Mouse (Mus musculus): ENCODE results near the gene Cemip.
A peak's percentile ranks its signal among the peaks of the same experiment; 100 is the strongest.

Gene Cemip

GRCm38 (mm10) chr7:84090793-84091192, 4.5 kb upstream of the Cemip start:
- DNase-seq: no peak

GRCm38 (mm10) chr7:84089777-84090176, 3.5 kb upstream of the Cemip start:
- no peak for DNase-seq

GRCm38 (mm10) chr7:84088971-84089370, 2.7 kb upstream of the Cemip start:
- peak; percentile 75 to 77 for DNase-seq

GRCm38 (mm10) chr7:84088191-84088590, 1.9 kb upstream of the Cemip start:
- no peak for DNase-seq

GRCm38 (mm10) chr7:84085049-84085945, 1.0 kb downstream of the Cemip start:
- DNase-seq: peak; percentile 69

GRCm38 (mm10) chr7:84077257-84078013, 8.9 kb downstream of the Cemip start:
- no peak for DNase-seq

- no peak for DNase-seq
These were observed 12.0 kb downstream of the Cemip start for GRCm38 (mm10) chr7:84074266-84074665.

GRCm38 (mm10) chr7:84073856-84074255, 12.4 kb downstream of the Cemip start:
- peak; percentile 20 to 42 for DNase-seq

- peak; percentile 82 to 83 for DNase-seq
These were observed 17.4 kb downstream of the Cemip start for GRCm38 (mm10) chr7:84068931-84069330.

- no peak for DNase-seq
These were observed 26.5 kb downstream of the Cemip start for GRCm38 (mm10) chr7:84059799-84060198.

GRCm38 (mm10) chr7:84055961-84056629, 30.2 kb downstream of the Cemip start:
- DNase-seq: no peak

- DNase-seq: no peak
These were observed 32.4 kb downstream of the Cemip start for GRCm38 (mm10) chr7:84053856-84054255.

GRCm38 (mm10) chr7:84051423-84051822, 34.9 kb downstream of the Cemip start:
- no peak for DNase-seq

GRCm38 (mm10) chr7:84045546-84045945, 40.8 kb downstream of the Cemip start:
- no peak for DNase-seq

- peak; percentile 83 to 90 for DNase-seq
These were observed 41.6 kb downstream of the Cemip start for GRCm38 (mm10) chr7:84044581-84045290.

GRCm38 (mm10) chr7:84042726-84043125, 43.6 kb downstream of the Cemip start:
- no peak for DNase-seq

- DNase-seq: no peak
These were observed 46.3 kb downstream of the Cemip start for GRCm38 (mm10) chr7:84039856-84040522.

GRCm38 (mm10) chr7:84038642-84039041, 47.7 kb downstream of the Cemip start:
- DNase-seq: no peak

GRCm38 (mm10) chr7:84032831-84033230, 53.5 kb downstream of the Cemip start:
- no peak for DNase-seq

GRCm38 (mm10) chr7:84029120-84029771, 57.1 kb downstream of the Cemip start:
- DNase-seq: peak; percentile 33 to 53

GRCm38 (mm10) chr7:84028368-84028767, 57.9 kb downstream of the Cemip start:
- DNase-seq: no peak

Measured in cerebellum, postnatal 36 days (tissue).